Mouse (Mus musculus) limb, embryonic 10.5 days (tissue): Measurements from ENCODE around the gene Ifit1bl1. TPM values are rescaled to one million over a fixed set of nuclear protein-coding genes. Genes with fewer than 3 reads are reported as not detected.
"Not testable (repeated sequence)": the region's sequence is repeated elsewhere in the genome, so short reads cannot be mapped to it uniquely, and the experiment has no call there.

Experiments
- DNase-seq: peaks from one replicate; pipeline ENCODE4 v3.0.0-alpha.2; 2017; ENCODE audit warnings: low spot score
- H3K27ac ChIP-seq: fragments of 300-500 bp; sonication (generic); 2 replicates; pipeline ENCODE4 v1.5.1; 2016; ENCODE audit warnings: mild to moderate bottlenecking
- H3K27me3 ChIP-seq: fragments of 300-500 bp; sonication (generic); 2 replicates; pipeline ENCODE4 v1.6.1; 2016; ENCODE audit warnings: low read depth, mild to moderate bottlenecking; ENCODE audit not compliant: poor library complexity, severe bottlenecking
- H3K36me3 ChIP-seq: fragments of 300-500 bp; sonication (generic); 2 replicates; pipeline ENCODE4 v1.6.1; 2016; ENCODE audit warnings: mild to moderate bottlenecking, moderate library complexity
- H3K4me1 ChIP-seq: fragments of 300-500 bp; sonication (generic); 2 replicates; pipeline ENCODE4 v1.6.1; 2016
- H3K4me3 ChIP-seq: fragments of 300-500 bp; sonication (generic); 2 replicates; pipeline ENCODE4 v1.5.1; 2016; ENCODE audit warnings: mild to moderate bottlenecking, moderate library complexity
- H3K9me3 ChIP-seq: fragments of 300-500 bp; sonication (generic); replicated peaks from 2 replicates; pipeline ENCODE4 v1.6.1; 2016; ENCODE audit warnings: mild to moderate bottlenecking
- WGBS: fragments of 180-500 bp; shearing (Covaris S2); methylation state at CpG from one replicate; pipeline ENCODE4 v1.1.7; 2016; 5-methylcytosine and 5-hydroxymethylcytosine counted together
- polyA plus RNA-seq: library from polyadenylated mRNA; unstranded; fragments of >200 nt; fragmentation: Nextera tagmentation; extraction: Ambion mirVana; gene quantifications from 2 replicates; pipeline ENCODE4 v1.2.1, GENCODE M21; 2016

Ifit1bl1 gene
- not detected in 2 replicates for polyA plus RNA-seq

GRCm38 (mm10) chr19:34601888-34602287 is at the start of gene Ifit1bl1:
TSS of gene Ifit1bl1 (minus strand) at chr19:34601956.
- not testable (repeated sequence) for H3K4me1 ChIP-seq, H3K4me3 ChIP-seq, DNase-seq, H3K27me3 ChIP-seq, H3K9me3 ChIP-seq, H3K36me3 ChIP-seq, H3K27ac ChIP-seq
- WGBS = 53% methylated on average over 1 of the region's 1 CpGs

- 92% methylated on average over 6 of the region's 6 CpGs for WGBS
- DNase-seq = no peak
- H3K4me1 ChIP-seq = no peaks in the 10 kb centered on the region
Measured at GRCm38 (mm10) chr19:34650997-34651396, 49.2 kb upstream of the Ifit1bl1 start.

GRCm38 (mm10) chr19:34650276-34650675 is 48.5 kb upstream of the Ifit1bl1 start:
- WGBS = 88% methylated on average over 3 of the region's 3 CpGs
- Histone ChIP-seq H3K27me3 (no peaks in the 10 kb centered on the region), H3K4me3 (no peak overlapping the region)

More at GRCm38 (mm10) chr19:34650997-34651396, 49.2 kb upstream of the Ifit1bl1 start:
- Histone ChIP-seq H3K4me3 (no peak overlapping the region), H3K27me3 (no peaks in the 10 kb centered on the region), H3K36me3 (no peaks in the 10 kb centered on the region), H3K27ac (no peak overlapping the region), H3K9me3 (no peaks in the 10 kb centered on the region)

DNA sequence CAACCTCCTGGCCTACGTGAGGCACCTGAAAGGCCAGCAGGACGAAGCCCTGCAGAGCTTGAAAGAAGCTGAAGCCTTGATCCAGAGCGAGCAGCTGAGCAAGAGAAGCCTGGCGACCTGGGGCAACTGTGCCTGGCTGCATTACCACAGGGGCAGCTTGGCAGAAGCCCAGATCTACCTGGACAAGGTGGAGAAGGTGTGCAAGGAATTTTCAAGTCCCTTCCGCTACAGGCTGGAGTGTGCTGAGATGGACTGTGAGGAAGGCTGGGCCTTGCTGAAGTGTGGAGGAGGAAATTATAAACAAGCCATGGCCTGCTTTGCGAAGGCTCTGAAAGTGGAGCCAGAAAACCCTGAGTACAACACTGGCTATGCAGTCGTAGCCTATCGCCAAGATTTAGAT is 45.9 kb upstream of the Ifit1bl1 start:
- DNase-seq, H3K4me3 ChIP-seq, H3K9me3 ChIP-seq, H3K4me1 ChIP-seq, H3K27me3 ChIP-seq, H3K36me3 ChIP-seq, H3K27ac ChIP-seq: not testable (repeated sequence)
- 90% methylated on average over 8 of the region's 8 CpGs for WGBS

More at GRCm38 (mm10) chr19:34650276-34650675, 48.5 kb upstream of the Ifit1bl1 start:
- Histone ChIP-seq H3K27ac (no peak overlapping the region), H3K36me3 (no peaks in the 10 kb centered on the region), H3K4me1 (no peaks in the 10 kb centered on the region), H3K9me3 (no peaks in the 10 kb centered on the region)
- DNase-seq = no peak

GRCm38 (mm10) chr19:34642616-34643015 is 40.9 kb upstream of the Ifit1bl1 start:
- WGBS = 83% methylated on average over 5 of the region's 5 CpGs

DNA sequence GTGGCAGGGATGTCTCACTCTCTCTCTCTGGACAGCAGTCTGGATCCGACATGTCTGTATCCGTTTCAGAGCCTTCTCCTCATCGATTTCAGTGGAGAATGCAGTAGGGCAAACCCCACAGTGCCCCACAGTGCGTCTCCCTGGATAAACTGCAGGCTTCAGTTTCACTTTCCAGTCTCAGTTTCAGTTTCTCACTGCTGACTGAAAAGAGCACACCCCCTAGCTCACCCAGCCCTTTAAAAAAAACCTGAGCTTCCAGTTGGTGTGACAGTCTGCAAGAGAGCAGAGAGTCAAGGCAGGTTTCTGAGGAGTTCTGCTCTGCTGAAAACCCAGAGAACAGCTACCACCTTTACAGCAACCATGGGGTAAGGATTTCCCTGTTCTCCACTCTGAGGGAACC is 38.9 kb upstream of the Ifit1bl1 start, which contains the start of the genes Ifit1bl2 and Ifit1:
TSS of gene Ifit1bl2 (minus strand) at position 121 of the 400 bp plus-strand sequence.
TSS of gene Ifit1 (plus strand) at position 249 of the 400 bp plus-strand sequence.
- Histone ChIP-seq H3K27me3 (0 out of 2 replicates have a peak, but pooled peaks cover 5% of the 10 kb centered on the region), H3K36me3 (no peaks in the 10 kb centered on the region), H3K4me3 (no peak within 1 kb of the TSS), H3K9me3 (no peaks in the 10 kb centered on the region), H3K27ac (no peak within 1 kb of the TSS), H3K4me1 (no peaks in the 10 kb centered on the region)
- 56% methylated on average over 4 of the region's 4 CpGs for WGBS
- DNase-seq = no peak

More at GRCm38 (mm10) chr19:34642616-34643015, 40.9 kb upstream of the Ifit1bl1 start:
- no peaks in the 10 kb centered on the region for H3K9me3 ChIP-seq
- 0 out of 2 replicates have a peak, but pooled peaks cover 5% of the 10 kb centered on the region for H3K27me3 ChIP-seq
- no peaks in the 10 kb centered on the region for H3K4me1 ChIP-seq
- no peaks in the 10 kb centered on the region for H3K36me3 ChIP-seq
- DNase-seq = no peak
- H3K4me3 ChIP-seq = no peak overlapping the region
- no peak overlapping the region for H3K27ac ChIP-seq

DNA sequence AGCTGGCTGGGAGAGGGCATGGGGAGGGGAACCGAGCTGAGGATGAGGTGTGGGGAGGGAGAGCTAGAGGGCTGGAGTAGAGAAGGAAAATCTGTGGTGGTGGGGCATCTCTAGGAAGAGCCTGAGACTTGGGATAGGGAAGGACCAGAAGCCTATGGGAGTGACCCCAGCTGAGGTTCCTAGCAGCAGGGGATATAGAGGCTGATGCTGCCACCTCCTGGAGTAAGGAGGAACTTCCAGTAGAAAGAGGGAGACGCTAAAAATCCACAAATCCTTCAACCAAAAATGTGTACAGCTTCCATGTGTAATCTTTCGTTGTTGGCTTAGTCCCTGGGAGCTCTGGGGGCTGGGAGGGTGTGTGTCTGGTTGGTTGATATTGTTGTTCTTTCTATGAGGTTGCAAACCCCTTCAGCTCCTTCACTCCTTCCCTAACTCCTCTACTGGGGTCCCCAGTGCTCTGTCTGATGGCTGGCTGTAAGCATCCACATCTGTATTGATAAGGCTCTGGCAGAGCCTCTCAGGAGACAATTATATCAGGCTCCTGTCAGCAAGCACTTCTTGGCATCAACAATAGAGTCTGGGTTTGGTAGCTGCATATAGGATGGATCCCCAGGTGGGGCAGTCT is 35.3 kb upstream of the Ifit1bl1 start:
- H3K9me3 ChIP-seq = no peaks in the 10 kb centered on the region
- H3K4me1 ChIP-seq = no peaks in the 10 kb centered on the region
- H3K27ac ChIP-seq = no peak overlapping the region
- peak; percentile 53 for DNase-seq
- no peaks in the 10 kb centered on the region for H3K36me3 ChIP-seq
- H3K4me3 ChIP-seq = no peak overlapping the region
- WGBS = 8% methylated on average over 3 of the region's 3 CpGs
- H3K27me3 ChIP-seq = 0 out of 2 replicates have a peak, but pooled peaks cover 5% of the 10 kb centered on the region

DNA sequence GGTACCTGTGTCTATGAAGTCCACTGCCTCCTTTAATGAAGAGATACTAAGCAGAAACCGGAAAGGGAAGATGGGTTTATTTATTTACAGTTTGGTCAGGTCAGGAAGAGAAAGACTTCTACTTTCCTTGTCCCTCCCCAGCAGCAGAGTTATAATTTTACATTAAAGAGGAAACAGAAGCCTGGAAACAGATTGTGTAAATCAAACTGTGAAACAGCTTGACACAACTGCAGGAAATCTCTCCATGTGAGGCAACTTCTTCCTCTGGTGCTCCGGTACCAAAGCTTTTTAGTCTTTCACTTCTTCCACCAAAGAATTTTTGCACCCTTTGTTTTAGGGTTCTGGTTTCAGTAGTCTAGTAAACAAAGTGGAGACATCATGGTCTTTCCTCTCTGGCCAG is 31.7 kb upstream of the Ifit1bl1 start:
- no peak overlapping the region for H3K27ac ChIP-seq
- H3K27me3 ChIP-seq = 0 out of 2 replicates have a peak, but pooled peaks cover 5% of the 10 kb centered on the region
- WGBS = 87% methylated on average over 2 of the region's 2 CpGs
- H3K4me3 ChIP-seq = no peak overlapping the region
- DNase-seq = no peak
- H3K9me3 ChIP-seq = no peaks in the 10 kb centered on the region
- H3K4me1 ChIP-seq = no peaks in the 10 kb centered on the region
- no peaks in the 10 kb centered on the region for H3K36me3 ChIP-seq

DNA sequence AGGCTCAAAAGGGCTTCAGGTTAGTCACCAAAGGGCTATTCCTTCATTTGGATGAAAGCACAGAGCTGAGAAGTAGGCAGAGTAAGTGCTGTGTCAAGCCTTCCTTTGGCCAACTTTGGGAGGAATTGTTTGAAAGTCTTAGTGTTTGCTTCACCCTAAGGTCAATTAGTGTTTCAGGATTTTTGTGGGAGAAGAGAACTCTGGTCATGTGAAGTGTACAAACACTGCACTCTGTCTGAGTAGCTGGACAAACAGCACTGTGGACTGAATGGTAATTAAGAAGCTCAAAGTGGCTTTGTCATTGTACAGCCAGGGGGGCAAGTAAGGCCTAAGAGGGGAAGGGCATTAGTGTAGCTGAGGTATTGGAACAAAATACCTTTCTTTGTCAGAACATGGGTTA is 29.7 kb upstream of the Ifit1bl1 start:
- Histone ChIP-seq H3K27me3 (no peaks in the 10 kb centered on the region), H3K4me1 (no peaks in the 10 kb centered on the region), H3K4me3 (no peak overlapping the region), H3K36me3 (no peaks in the 10 kb centered on the region), H3K27ac (no peak overlapping the region), H3K9me3 (no peaks in the 10 kb centered on the region)
- no peak for DNase-seq

- Histone ChIP-seq H3K27ac (no peak overlapping the region), H3K4me3 (no peak overlapping the region), H3K9me3 (no peaks in the 10 kb centered on the region), H3K36me3 (no peaks in the 10 kb centered on the region), H3K27me3 (no peaks in the 10 kb centered on the region), H3K4me1 (no peaks in the 10 kb centered on the region)
- 56% methylated on average over 2 of the region's 2 CpGs for WGBS
- no peak for DNase-seq
Measured at GRCm38 (mm10) chr19:34627496-34627895, 25.7 kb upstream of the Ifit1bl1 start.

- DNase-seq = no peak
- Histone ChIP-seq H3K27ac (no peak overlapping the region), H3K9me3 (no peaks in the 10 kb centered on the region), H3K4me1 (no peaks in the 10 kb centered on the region), H3K4me3 (no peak overlapping the region), H3K27me3 (no peaks in the 10 kb centered on the region), H3K36me3 (no peaks in the 10 kb centered on the region)
- 87% methylated on average over 4 of the region's 4 CpGs for whole genome bisulfite sequencing
Measured at GRCm38 (mm10) chr19:34624663-34625062, 22.9 kb upstream of the Ifit1bl1 start.

- Histone ChIP-seq H3K27me3 (no peaks in the 10 kb centered on the region), H3K36me3 (no peaks in the 10 kb centered on the region), H3K9me3 (no peaks in the 10 kb centered on the region), H3K27ac (no peak overlapping the region), H3K4me1 (no peaks in the 10 kb centered on the region), H3K4me3 (no peak overlapping the region)
- 95% methylated on average over 6 of the region's 6 CpGs for WGBS
- no peak for DNase-seq
Measured at GRCm38 (mm10) chr19:34623781-34624180, 22.0 kb upstream of the Ifit1bl1 start.

DNA sequence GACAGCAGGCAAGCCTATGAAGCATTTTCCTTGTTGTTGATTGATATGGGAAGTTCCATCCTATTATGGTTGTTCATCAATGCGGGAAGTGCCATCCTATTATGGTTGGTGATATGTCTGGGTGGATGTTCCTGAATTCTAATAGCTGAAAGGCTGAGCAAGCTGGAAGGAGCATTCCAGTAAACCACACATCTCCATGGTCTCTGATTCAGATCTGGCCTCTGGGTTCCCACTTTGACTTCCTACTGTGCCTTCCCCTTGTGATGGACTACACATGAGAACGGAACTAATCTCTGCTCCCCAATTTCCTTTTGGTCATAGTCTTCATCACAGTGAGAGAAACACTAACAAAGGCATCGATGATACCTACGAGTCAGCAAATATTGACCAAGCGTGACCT is 19.1 kb upstream of the Ifit1bl1 start:
- no peaks in the 10 kb centered on the region for H3K36me3 ChIP-seq
- DNase-seq = no peak
- 95% methylated on average over 5 of the region's 5 CpGs for WGBS
- H3K27ac ChIP-seq = no peak overlapping the region
- H3K9me3 ChIP-seq = no peaks in the 10 kb centered on the region
- no peak overlapping the region for H3K4me3 ChIP-seq
- no peaks in the 10 kb centered on the region for H3K4me1 ChIP-seq
- no peaks in the 10 kb centered on the region for H3K27me3 ChIP-seq
